Mouse (Mus musculus): ENCODE results near the gene Caln1. TPM values are rescaled to one million over a fixed set of nuclear protein-coding genes. Genes with fewer than 3 reads are reported as not detected.

Gene Caln1
- polyA plus RNA-seq, 1 experiment from 2014 or later, result 0.35 TPM

DNA sequence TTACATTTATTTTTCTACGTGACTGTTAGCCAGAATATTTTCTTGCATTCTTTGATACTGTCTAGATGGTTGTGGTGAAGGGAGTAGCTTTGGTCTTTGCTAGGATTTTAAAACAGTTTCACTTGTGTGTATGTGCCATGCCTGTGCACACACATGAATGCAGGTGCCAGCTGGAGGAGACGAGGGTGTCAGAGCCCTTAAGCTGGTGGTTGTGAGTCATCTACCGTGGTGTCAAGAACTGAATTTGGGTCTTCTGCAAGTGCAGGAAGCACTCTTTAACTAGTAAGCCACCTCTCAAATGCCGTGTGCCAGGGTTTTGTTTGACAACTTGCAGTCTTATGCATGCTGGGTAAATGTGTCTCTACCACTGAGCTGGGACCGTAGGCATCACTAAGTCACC lies 178.2 kb downstream of the Caln1 start:
- no peaks in the 10 kb centered on the region for H3K27me3 ChIP-seq
- WGBS, result 79% methylated on average over 5 of the region's 5 CpGs
- no peak overlapping the region for H3K9ac ChIP-seq
- H3K27ac ChIP-seq, result no peak overlapping the region
- H3K4me1 ChIP-seq (replicated peaks), result no peaks in the 10 kb centered on the region
- no peak for ATAC-seq (replicated peaks; ENCODE audit: insufficient number of reproducible peaks, insufficient read depth, low FRiP score, low read depth)
- no peak overlapping the region for H3K4me3 ChIP-seq
- H3K4me2 ChIP-seq, result no peak overlapping the region
- H3K9me3 ChIP-seq (replicated peaks), result no peaks in the 10 kb centered on the region
- no peaks in the 10 kb centered on the region for H3K36me3 ChIP-seq

DNA sequence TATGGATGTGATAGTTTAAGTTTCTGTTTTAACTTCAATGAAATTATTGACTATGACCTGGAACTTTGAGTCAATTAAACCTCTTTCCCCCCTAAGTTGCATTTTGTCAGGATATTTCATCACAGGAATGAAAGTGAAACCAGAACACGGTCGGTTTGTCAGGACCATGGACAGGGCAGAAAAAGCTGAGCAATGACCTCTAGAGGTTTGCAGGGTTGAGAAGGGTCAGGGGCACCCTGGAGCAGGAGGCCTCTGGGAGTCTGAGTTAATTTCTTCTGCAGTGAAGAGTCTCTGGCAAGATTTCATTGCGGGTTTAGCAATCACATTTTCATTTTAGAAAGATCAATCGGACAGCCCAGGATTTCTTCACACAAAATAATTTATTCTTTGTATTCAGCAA lies 184.7 kb downstream of the Caln1 start:
- Histone ChIP-seq H3K4me3 (no peak overlapping the region), H3K27ac (no peak overlapping the region), H3K9ac (no peak overlapping the region), H3K27me3 (no peaks in the 10 kb centered on the region), H3K36me3 (no peaks in the 10 kb centered on the region), H3K9me3 (replicated peaks) (no peaks in the 10 kb centered on the region), H3K4me1 (replicated peaks) (no peaks in the 10 kb centered on the region), H3K4me2 (no peak overlapping the region)
- ATAC-seq (replicated peaks; ENCODE audit: insufficient number of reproducible peaks, insufficient read depth, low FRiP score, low read depth), result no peak
- 51% methylated on average over 4 of the region's 4 CpGs for WGBS

DNA sequence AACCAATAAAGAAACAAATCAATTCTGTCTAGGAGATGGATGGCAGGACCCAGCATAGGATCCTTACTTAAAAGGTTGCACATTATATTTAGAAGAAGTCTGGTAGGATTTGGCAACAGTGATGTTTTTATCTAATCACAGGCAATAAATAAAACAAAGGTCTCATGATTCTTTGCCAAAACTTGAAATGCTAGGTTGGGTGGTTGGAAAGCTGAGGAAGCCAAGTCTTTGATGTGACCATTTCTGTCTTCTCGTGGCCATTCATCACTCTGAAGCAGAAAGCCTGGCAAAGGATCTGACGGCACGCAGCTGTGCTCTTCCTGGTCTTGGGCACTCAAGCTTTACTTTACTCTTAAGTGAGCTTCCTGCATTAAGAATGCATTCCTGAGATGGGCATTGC lies 193.9 kb downstream of the Caln1 start:
- no peak overlapping the region for H3K4me2 ChIP-seq

DNA sequence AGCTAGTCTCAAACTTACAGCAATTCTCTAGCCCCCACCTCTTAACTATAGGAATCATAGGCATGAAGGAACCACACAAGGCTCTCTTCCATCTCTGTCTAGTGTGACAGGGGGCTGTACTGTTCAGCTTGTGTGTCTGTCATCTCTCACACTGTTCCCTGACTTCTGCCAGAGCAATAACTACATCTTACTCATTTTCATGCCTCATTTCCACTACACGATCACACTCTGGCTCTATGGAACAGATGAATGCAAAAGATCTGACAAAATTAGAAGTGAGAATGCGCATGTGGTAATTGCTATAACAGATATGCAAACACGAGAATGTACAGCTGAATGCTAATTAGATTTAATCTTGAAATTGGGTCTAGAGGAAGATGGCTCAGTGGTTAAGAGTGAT lies 196.7 kb downstream of the Caln1 start:
- Histone ChIP-seq H3K36me3 (no peaks in the 10 kb centered on the region), H3K9ac (no peak overlapping the region), H3K4me1 (replicated peaks) (no peaks in the 10 kb centered on the region), H3K9me3 (replicated peaks) (no peaks in the 10 kb centered on the region), H3K27me3 (no peaks in the 10 kb centered on the region), H3K27ac (no peak overlapping the region), H3K4me2 (no peak overlapping the region), H3K4me3 (no peak overlapping the region)
- 82% methylated on average over 3 of the region's 3 CpGs for WGBS
- ATAC-seq (replicated peaks; ENCODE audit: insufficient number of reproducible peaks, insufficient read depth, low FRiP score, low read depth), result no peak

More for the DNA sequence above, 193.9 kb downstream of the Caln1 start:
- ATAC-seq (replicated peaks; ENCODE audit: insufficient number of reproducible peaks, insufficient read depth, low FRiP score, low read depth), result no peak
- H3K9me3 ChIP-seq (replicated peaks), result no peaks in the 10 kb centered on the region
- H3K36me3 ChIP-seq, result no peaks in the 10 kb centered on the region
- no peaks in the 10 kb centered on the region for H3K27me3 ChIP-seq
- no peak overlapping the region for H3K4me3 ChIP-seq
- WGBS, result 73% methylated on average over 3 of the region's 3 CpGs
- no peak overlapping the region for H3K27ac ChIP-seq
- no peaks in the 10 kb centered on the region for H3K4me1 ChIP-seq (replicated peaks)
- H3K9ac ChIP-seq, result no peak overlapping the region

DNA sequence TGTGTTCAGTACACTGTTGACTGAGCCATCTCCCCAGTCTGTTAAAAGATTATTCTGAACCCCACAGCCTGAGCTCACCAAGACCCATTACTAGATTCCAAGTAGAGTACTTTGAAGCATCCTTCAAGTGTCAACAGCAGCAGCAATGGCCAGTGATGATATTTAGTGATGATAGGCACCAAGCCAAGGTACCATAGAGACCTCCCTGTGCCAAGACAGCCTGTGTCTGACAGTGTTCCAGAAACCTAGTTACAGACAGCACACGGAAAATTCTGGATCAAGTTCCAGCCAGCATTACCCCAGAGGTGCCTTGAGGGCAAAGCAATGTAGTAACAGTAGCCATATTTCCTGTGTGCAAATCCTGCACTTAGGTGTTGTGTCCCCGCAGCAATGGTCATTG lies 208.3 kb downstream of the Caln1 start:
- ATAC-seq (replicated peaks; ENCODE audit: insufficient number of reproducible peaks, insufficient read depth, low FRiP score, low read depth), result 0 out of 2 replicates have a peak, but pooled peaks have one; percentile 43
- Histone ChIP-seq H3K4me3 (no peak overlapping the region), H3K4me2 (no peak overlapping the region), H3K27me3 (no peaks in the 10 kb centered on the region), H3K9ac (no peak overlapping the region), H3K36me3 (no peaks in the 10 kb centered on the region), H3K27ac (no peak overlapping the region), H3K9me3 (replicated peaks) (no peaks in the 10 kb centered on the region), H3K4me1 (replicated peaks) (no peaks in the 10 kb centered on the region)
- 58% methylated on average over 2 of the region's 2 CpGs for WGBS

DNA sequence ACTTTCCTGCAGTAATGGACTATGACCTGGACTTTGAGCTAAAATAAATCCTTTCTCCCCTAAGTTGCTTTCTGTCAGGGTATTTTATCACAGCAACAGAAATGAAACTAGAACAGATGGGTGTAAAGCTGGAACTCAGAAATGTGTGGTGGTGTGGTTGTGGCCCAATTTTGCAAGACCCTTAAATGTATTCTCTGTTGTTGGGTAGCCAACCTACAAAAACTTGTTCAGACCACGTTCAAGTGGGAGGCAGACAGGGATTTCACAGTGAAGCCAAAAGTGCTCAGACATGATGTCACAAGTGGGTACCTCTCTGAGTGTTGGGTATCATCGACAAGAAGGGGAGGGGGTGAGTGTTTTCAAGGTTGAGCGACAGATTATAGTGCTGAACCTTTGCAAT lies 214.8 kb downstream of the Caln1 start:
- Histone ChIP-seq H3K9ac (no peak overlapping the region), H3K36me3 (no peaks in the 10 kb centered on the region), H3K4me3 (no peak overlapping the region), H3K4me2 (no peak overlapping the region), H3K9me3 (replicated peaks) (no peaks in the 10 kb centered on the region), H3K27ac (no peak overlapping the region), H3K27me3 (no peaks in the 10 kb centered on the region), H3K4me1 (replicated peaks) (no peaks in the 10 kb centered on the region)
- no peak for ATAC-seq (replicated peaks; ENCODE audit: insufficient number of reproducible peaks, insufficient read depth, low FRiP score, low read depth)
- WGBS, result 67% methylated on average over 3 of the region's 3 CpGs

DNA sequence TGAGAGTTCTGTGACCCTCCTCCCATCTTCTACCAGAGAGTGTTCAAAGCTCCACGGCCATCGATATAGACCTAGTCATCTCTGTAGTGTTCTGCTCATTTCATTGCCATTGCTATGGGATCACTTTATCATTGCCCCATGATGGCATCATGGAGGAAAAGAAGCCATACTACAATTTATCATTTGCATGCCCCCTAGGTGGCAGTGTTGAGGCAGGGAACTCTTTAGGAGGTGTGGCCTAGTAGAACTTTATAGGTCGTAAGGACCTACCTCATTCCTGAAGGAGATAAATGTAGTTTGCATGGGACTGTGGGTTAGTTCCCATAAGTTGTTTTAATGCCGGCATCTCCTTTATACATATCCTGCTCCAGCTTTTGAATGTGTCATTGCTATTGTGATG lies 217.0 kb downstream of the Caln1 start:
- Histone ChIP-seq H3K27me3 (no peaks in the 10 kb centered on the region), H3K9ac (no peak overlapping the region), H3K36me3 (no peaks in the 10 kb centered on the region), H3K4me2 (no peak overlapping the region), H3K27ac (no peak overlapping the region), H3K9me3 (replicated peaks) (no peaks in the 10 kb centered on the region; the same call in 1 of the 2 replicates), H3K4me3 (no peak overlapping the region), H3K4me1 (replicated peaks) (no peaks in the 10 kb centered on the region)
- ATAC-seq (replicated peaks; ENCODE audit: insufficient number of reproducible peaks, insufficient read depth, low FRiP score, low read depth), result no peak
- WGBS, result 85% methylated on average over 4 of the region's 4 CpGs

DNA sequence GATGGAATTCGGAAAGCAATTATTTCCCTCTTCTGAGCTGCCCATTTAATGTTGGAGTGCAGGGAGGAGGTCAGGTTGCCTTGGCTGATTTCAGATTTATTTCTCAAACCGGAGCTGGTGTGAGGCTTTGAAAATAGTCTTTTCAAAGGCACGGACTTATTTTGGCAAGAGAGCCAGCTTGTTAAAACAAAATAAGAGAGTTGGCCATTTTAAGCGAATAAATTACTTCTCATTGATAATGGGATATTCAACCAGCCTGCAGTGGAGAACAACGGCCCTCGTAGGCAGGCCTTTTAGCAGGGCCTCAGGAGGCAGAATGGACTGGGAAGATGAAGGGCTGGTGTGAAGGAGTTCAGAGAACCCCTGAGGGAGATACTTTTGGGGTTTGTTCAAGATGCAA lies 227.3 kb downstream of the Caln1 start:
- Histone ChIP-seq H3K36me3 (no peaks in the 10 kb centered on the region), H3K4me3 (no peak overlapping the region), H3K9ac (no peak overlapping the region), H3K27ac (no peak overlapping the region), H3K4me1 (replicated peaks) (no peaks in the 10 kb centered on the region), H3K27me3 (no peaks in the 10 kb centered on the region), H3K4me2 (no peak overlapping the region), H3K9me3 (replicated peaks) (no peaks in the 10 kb centered on the region)
- ATAC-seq (replicated peaks; ENCODE audit: insufficient number of reproducible peaks, insufficient read depth, low FRiP score, low read depth), result no peak
- WGBS, result 66% methylated on average over 6 of the region's 6 CpGs

DNA sequence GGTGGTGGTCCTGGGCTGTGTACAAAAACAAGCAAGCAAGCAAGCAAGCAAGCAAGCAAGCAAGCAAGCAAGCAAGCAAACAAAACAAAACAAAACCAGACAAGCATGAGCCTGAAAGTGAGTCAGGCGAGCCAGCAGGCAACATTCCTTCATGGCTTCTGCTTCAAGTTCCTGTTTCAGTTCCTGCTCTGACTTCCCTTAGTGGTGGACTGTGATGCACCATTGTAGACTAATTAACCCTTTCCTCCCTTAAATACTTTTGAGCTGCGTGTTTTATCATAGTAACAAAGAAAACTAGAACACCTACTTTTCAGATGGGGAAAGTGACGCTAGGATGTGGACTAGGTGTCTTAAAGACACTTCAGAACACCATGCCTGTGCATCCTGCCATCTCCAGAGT lies 244.4 kb downstream of the Caln1 start:
- Histone ChIP-seq H3K27ac (no peak overlapping the region), H3K4me3 (no peak overlapping the region), H3K27me3 (no peaks in the 10 kb centered on the region), H3K9ac (no peak overlapping the region), H3K4me2 (no peak overlapping the region), H3K4me1 (replicated peaks) (no peaks in the 10 kb centered on the region), H3K9me3 (replicated peaks) (no peaks in the 10 kb centered on the region), H3K36me3 (no peaks in the 10 kb centered on the region)
- WGBS, result 60% methylated on average over 3 of the region's 3 CpGs
- no peak for ATAC-seq (replicated peaks; ENCODE audit: insufficient number of reproducible peaks, insufficient read depth, low FRiP score, low read depth)

DNA sequence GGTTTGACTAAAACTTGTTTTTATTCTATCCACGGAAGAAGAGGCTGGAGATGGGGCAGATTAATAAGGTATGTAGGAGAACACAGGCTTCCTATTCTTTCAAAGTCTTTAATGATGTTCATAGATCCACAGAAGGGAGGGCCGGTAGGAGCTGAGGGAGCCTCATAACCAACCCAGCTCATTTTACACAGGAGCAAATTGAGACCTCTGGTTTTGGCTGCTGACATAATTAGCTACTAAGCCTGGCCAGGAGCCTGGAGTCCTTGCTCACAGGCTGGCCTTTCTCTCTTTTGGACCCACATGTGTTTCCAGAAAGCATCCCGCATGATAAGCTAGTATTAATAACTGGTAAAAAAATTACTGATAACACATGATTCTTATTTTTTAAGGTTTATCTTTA lies 245.0 kb downstream of the Caln1 start:
- no peaks in the 10 kb centered on the region for H3K9me3 ChIP-seq (replicated peaks)
- H3K36me3 ChIP-seq, result no peaks in the 10 kb centered on the region
- no peaks in the 10 kb centered on the region for H3K27me3 ChIP-seq
- no peak overlapping the region for H3K27ac ChIP-seq
- 72% methylated on average over 3 of the region's 3 CpGs for WGBS
- no peaks in the 10 kb centered on the region for H3K4me1 ChIP-seq (replicated peaks)
- no peak overlapping the region for H3K9ac ChIP-seq
- no peak overlapping the region for H3K4me3 ChIP-seq
- no peak overlapping the region for H3K4me2 ChIP-seq
- no peak for ATAC-seq (replicated peaks; ENCODE audit: insufficient number of reproducible peaks, insufficient read depth, low FRiP score, low read depth)

DNA sequence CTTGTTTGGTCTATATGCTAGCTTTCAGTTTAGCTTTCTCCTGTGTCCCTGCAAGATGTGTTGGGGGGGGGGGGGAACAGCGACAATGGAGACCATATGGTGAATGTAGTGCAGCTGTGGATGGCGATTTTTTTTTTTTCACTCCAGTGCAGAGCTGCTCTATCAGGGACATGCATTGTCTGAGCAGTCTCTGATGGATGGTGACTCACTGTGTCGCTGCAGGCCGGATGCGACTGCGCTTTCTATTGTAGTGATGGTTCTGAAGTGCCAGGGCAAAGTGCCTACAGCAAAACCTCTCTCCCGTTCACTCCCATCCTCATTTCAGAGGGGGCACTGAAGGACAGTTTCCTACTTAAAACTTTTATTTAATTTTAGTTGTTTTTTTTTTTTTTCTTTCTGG lies 250.8 kb downstream of the Caln1 start:
- H3K36me3 ChIP-seq, result no peaks in the 10 kb centered on the region
- ATAC-seq (replicated peaks; ENCODE audit: insufficient number of reproducible peaks, insufficient read depth, low FRiP score, low read depth), result no peak
- WGBS, result 75% methylated on average over 7 of the region's 7 CpGs
- no peaks in the 10 kb centered on the region for H3K27me3 ChIP-seq
- H3K4me1 ChIP-seq (replicated peaks), result 0 out of 2 replicates have a peak, but pooled peaks cover 4% of the 10 kb centered on the region
- no peak overlapping the region for H3K9ac ChIP-seq
- H3K27ac ChIP-seq, result no peak overlapping the region
- no peaks in the 10 kb centered on the region for H3K9me3 ChIP-seq (replicated peaks)
- H3K4me3 ChIP-seq, result no peak overlapping the region
- H3K4me2 ChIP-seq, result no peak overlapping the region

DNA sequence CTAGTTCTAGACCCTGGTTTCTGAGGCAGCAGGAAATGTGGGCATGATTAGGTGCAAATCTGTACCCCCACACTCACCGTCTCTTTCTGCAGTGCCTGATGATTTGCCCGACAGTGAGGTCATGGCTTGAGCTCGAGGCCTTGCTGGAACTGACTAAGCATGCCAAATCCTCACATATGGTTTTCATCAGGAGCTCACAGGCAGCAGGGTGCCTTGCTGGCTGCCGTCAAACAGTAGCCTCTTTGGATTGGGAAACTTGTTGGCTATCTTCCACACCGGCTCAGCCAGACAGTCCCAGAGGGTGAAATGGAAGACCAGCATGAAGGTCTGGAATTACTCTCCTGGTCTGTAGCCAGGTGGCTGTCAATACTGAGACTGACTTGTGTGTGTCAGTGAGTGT lies 254.0 kb downstream of the Caln1 start:
- Histone ChIP-seq H3K4me3 (no peak overlapping the region), H3K9ac (no peak overlapping the region), H3K4me2 (no peak overlapping the region), H3K9me3 (replicated peaks) (no peaks in the 10 kb centered on the region), H3K27ac (0 out of 2 replicates have a peak overlapping the region, but pooled peaks have one; percentile 7), H3K4me1 (replicated peaks) (0 out of 2 replicates have a peak, but pooled peaks cover 4% of the 10 kb centered on the region), H3K27me3 (no peaks in the 10 kb centered on the region), H3K36me3 (no peaks in the 10 kb centered on the region)
- WGBS, result 24% methylated on average over 5 of the region's 5 CpGs
- peak; percentile 82 for ATAC-seq (replicated peaks; ENCODE audit: insufficient number of reproducible peaks, insufficient read depth, low FRiP score, low read depth)

All from heart, embryonic 15.5 days (tissue).